Mouse (Mus musculus): ENCODE data around the gene Rpl19.

DNA sequence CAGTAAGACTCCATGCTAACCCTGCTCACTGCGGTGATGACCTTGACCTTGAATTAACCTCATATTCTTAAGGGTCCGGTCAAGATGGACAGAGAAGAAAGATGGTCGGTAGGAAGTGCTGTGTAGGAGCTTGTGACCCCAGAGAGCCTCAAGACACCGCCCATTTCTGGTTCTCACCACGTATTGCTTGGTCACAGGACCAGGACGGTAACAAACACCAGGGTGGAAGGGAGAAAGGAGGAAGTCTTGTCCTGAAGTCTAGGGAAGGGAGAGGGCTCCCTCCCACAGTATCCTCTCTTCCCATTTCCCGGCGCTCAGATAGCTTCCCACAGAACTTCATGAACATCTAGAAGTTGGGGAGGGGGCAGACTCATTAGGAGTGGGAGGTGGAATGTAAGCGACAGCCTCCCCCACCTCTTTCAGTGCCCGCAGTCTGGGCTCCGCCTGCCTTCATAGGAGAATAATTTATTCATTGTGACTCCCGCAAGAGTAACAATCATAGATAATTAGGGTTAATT, 25.2 kb downstream of the Rpl19 start:
- TF ChIP-seq CTCF (IDR thresholded peaks at IDR 0.05; ENCODE audit: borderline replicate concordance, control insufficient read depth, extremely low read depth, insufficient read depth, low read length, poor library complexity), result no peak
- no peak for TF ChIP-seq POLR2A (IDR thresholded peaks at IDR 0.05; ENCODE audit: control insufficient read depth, extremely low read depth, insufficient read depth, low read length, poor library complexity)

Measured in thymus, adult 2 months (tissue).